Mouse (Mus musculus) bone marrow macrophage, adult 2 months (primary cell): Measurements from ENCODE around the gene Tmf1.

ENCODE experiments used
- CTCF ChIP-seq: IDR thresholded peaks from 2 replicates; pipeline ENCODE4 v1.5.1; 2012; ENCODE audit warnings: low read depth, mild to moderate bottlenecking, low read length, moderate library complexity
- POLR2A ChIP-seq: IDR thresholded peaks from 2 replicates; pipeline ENCODE4 v1.6.1; 2012; ENCODE audit warnings: mild to moderate bottlenecking, low read depth, low read length, borderline replicate concordance

DNA sequence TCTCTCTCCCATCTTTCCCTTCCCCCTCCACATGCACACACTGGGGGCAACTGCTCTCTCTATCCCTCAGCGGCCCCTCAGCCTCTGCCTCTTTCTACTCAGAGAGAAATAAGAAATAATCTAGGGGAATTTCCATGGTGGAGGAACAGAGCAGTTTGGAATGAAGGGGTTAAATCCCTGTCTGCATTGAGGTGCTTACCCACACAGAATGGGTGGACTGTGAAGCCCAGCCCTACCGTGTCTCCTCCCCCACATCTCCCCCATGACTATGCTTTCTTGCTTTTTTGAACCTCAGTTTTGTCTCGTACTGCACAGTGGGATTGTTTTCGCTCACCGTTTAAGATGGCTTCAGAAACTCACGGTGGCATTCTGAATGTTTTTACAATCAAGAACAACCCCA, 43.4 kb upstream of the Tmf1 start:
- TF ChIP-seq CTCF (no peak), POLR2A (no peak)
